Mouse (Mus musculus): Measurements from ENCODE around the gene Gm7579. TPM values are rescaled to one million over a fixed set of nuclear protein-coding genes. Genes with fewer than 3 reads are reported as not detected.

Gene Gm7579
- polyA plus RNA-seq (2015; fragmentation: Nextera tagmentation; extraction: Ambion mirVana) = not detected in 2 replicates

DNA sequence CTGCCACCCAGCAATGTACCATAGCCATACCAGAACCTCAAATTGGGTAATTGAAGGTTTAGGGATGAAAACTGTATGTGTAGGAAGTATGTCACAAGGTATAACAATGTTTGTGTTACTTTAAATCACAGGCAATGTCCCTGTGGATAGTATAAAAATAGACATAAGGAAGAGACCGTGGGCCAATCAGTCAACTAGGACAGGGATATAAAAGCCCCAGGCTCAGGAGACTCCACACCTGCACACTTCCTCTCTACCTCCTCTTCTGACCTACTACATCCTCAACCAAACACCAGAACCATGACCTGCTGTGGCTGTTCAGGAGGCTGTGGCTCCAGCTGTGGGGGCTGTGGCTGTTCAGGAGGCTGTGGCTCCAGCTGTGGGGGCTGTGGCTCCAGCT, at the start of gene Gm7579:
Gm7579 (plus strand) TSS at position 301 of the 400 bp plus-strand sequence.

GRCm38 (mm10) chr7:142165639-142166038, 46.0 kb upstream of the Gm7579 start, which contains the start of gene Gm4553:
Gene Gm4553, minus strand, starts transcription at chr7:142165739.

GRCm38 (mm10) chr7:142175905-142176304, 35.8 kb upstream of the Gm7579 start, which contains the start of gene Krtap5-2:
Gene Krtap5-2, minus strand, starts transcription at chr7:142176005.

DNA sequence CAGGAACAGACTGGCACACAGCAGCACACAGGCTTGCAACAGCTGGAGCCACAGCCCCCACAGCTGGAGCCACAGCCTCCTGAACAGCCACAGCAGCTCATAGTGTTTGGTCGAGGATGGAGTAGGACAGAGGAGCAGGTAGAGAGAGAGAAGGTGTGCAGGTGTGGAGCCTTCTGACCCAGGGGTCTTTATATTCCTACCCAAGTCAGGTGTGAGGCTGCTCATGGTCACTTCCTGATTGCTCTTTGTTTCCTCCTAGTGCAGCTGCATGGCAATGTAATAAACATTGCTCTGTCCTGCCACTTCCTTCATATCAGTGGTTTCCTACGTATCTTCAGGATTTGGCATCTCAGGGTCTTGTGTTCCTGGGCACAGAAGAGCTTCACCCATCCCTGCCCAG, 21.4 kb upstream of the Gm7579 start, which contains the start of gene Gm10153:
Gm10153 (minus strand) TSS at position 101 of the 400 bp plus-strand sequence.

DNA sequence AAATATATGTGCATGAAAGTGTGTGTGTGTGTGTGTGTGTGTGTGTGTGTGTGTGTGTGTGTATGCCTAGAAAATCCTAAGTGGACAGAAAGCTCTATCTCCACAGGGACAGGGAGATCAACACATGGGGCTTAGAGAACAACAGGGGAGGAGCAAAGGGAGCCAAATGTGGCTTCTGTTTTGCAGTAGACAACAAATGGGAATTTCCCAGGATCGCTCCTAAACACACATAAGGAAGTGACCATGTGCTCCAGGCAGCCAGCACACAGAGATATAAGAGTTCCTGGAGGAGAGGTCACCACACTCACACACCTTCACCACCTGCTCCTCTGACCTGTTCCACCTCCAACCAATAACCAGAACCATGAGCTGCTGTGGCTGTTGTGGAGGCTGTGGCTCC, 10.6 kb upstream of the Gm7579 start, which contains the start of gene Krtap5-3:
Krtap5-3 (plus strand) TSS at position 301 of the 400 bp plus-strand sequence.

GRCm38 (mm10) chr7:142229871-142230270, 18.2 kb downstream of the Gm7579 start, which contains the start of gene Krtap5-5:
Gene Krtap5-5, minus strand, starts transcription at chr7:142229971.

GRCm38 (mm10) chr7:142240978-142241377, 29.3 kb downstream of the Gm7579 start, which contains the start of gene Gm40460:
Gene Gm40460, minus strand, starts transcription at chr7:142241078.

DNA sequence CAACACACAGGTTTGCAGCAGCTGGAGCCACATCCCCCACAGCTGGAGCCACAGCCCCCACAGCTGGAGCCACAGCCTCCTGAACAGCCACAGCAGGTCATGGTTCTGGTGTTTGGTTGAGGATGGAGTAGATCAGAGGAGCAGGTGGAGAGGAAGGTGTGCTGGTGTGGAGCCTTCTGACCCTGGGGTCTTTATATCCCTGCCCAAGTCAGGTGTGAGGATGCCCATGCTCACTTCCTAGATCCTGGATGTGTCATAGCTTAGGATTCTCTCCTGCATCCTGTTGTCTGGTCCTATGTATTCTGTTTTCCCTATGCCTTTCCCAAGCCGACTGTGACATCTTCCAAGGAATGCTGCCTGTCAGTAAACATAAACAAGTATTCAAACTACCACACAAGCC, 46.6 kb downstream of the Gm7579 start, which contains the start of gene Gm2431:
Gm2431 (minus strand) TSS at position 101 of the 400 bp plus-strand sequence.

Other genes starting within 250 kb of the Gm7579 start
- 57.5 and 64.2 TPM in 2 replicates for gene Mob2, start 150.8 kb upstream of the Gm7579 start, polyA plus RNA-seq (2015; fragmentation: Nextera tagmentation; extraction: Ambion mirVana)
- 3.4 and 6.9 TPM in 2 replicates for gene Dusp8, start 116.0 kb upstream of the Gm7579 start, polyA plus RNA-seq (2015; fragmentation: Nextera tagmentation; extraction: Ambion mirVana)
- not detected in 2 replicates for gene Gm45618, start 91.1 kb upstream of the Gm7579 start, polyA plus RNA-seq (2015; fragmentation: Nextera tagmentation; extraction: Ambion mirVana)
- not detected in 2 replicates for gene Gm39115, start 75.8 kb upstream of the Gm7579 start, polyA plus RNA-seq (2015; fragmentation: Nextera tagmentation; extraction: Ambion mirVana)
- not detected in 2 replicates for gene Gm45337, start 67.3 kb upstream of the Gm7579 start, polyA plus RNA-seq (2015; fragmentation: Nextera tagmentation; extraction: Ambion mirVana)
- gene Gm29735, start 54.7 kb upstream of the Gm7579 start, polyA plus RNA-seq (2015; fragmentation: Nextera tagmentation; extraction: Ambion mirVana) = not detected in 2 replicates
- not detected in 2 replicates for gene Gm4553, start 46.1 kb upstream of the Gm7579 start, polyA plus RNA-seq (2015; fragmentation: Nextera tagmentation; extraction: Ambion mirVana)
- gene Krtap5-2, start 35.9 kb upstream of the Gm7579 start, polyA plus RNA-seq (2015; fragmentation: Nextera tagmentation; extraction: Ambion mirVana) = not detected in 2 replicates
- not detected in 2 replicates for gene Gm10153, start 21.5 kb upstream of the Gm7579 start, polyA plus RNA-seq (2015; fragmentation: Nextera tagmentation; extraction: Ambion mirVana)
- not detected in 2 replicates for gene Krtap5-3, start 10.5 kb upstream of the Gm7579 start, polyA plus RNA-seq (2015; fragmentation: Nextera tagmentation; extraction: Ambion mirVana)
- gene Krtap5-5, start 18.1 kb downstream of the Gm7579 start, polyA plus RNA-seq (2015; fragmentation: Nextera tagmentation; extraction: Ambion mirVana) = not detected in 2 replicates
- gene Gm40460, start 29.2 kb downstream of the Gm7579 start, polyA plus RNA-seq (2015; fragmentation: Nextera tagmentation; extraction: Ambion mirVana) = not detected in 2 replicates
- gene Gm2431, start 46.5 kb downstream of the Gm7579 start, polyA plus RNA-seq (2015; fragmentation: Nextera tagmentation; extraction: Ambion mirVana) = not detected in 2 replicates
- not detected in 2 replicates for gene Gm4559, start 62.5 kb downstream of the Gm7579 start, polyA plus RNA-seq (2015; fragmentation: Nextera tagmentation; extraction: Ambion mirVana)
- not detected in 2 replicates for gene Krtap5-1, start 85.3 kb downstream of the Gm7579 start, polyA plus RNA-seq (2015; fragmentation: Nextera tagmentation; extraction: Ambion mirVana)
- gene Krtap5-4, start 91.7 kb downstream of the Gm7579 start, polyA plus RNA-seq (2015; fragmentation: Nextera tagmentation; extraction: Ambion mirVana) = not detected in 2 replicates
- gene Ifitm10, start 161.9 kb downstream of the Gm7579 start, polyA plus RNA-seq (2015; fragmentation: Nextera tagmentation; extraction: Ambion mirVana) = 41.4 and 42.9 TPM in 2 replicates
- not detected in 2 replicates for gene Gm49369, start 170.8 kb downstream of the Gm7579 start, polyA plus RNA-seq (2015; fragmentation: Nextera tagmentation; extraction: Ambion mirVana)
- gene Ctsd, start 176.2 kb downstream of the Gm7579 start, polyA plus RNA-seq (2015; fragmentation: Nextera tagmentation; extraction: Ambion mirVana) = 581 and 830 TPM in 2 replicates
- 102 and 108 TPM in 2 replicates for gene Syt8, start 223.0 kb downstream of the Gm7579 start, polyA plus RNA-seq (2015; fragmentation: Nextera tagmentation; extraction: Ambion mirVana)
- 12.2 and 17.3 TPM in 2 replicates for gene Tnni2, start 229.9 kb downstream of the Gm7579 start, polyA plus RNA-seq (2015; fragmentation: Nextera tagmentation; extraction: Ambion mirVana)
- gene Lsp1, start 248.9 kb downstream of the Gm7579 start, polyA plus RNA-seq (2015; fragmentation: Nextera tagmentation; extraction: Ambion mirVana) = 337 and 345 TPM in 2 replicates